Mouse (Mus musculus) stomach, postnatal 0 days (tissue): ENCODE results near the gene Vezf1.

Experiments used
- CTCF ChIP-seq: IDR thresholded peaks from 2 replicates; pipeline ENCODE4 v1.5.1; 2016; ENCODE audit warnings: antibody characterized with exemption, low read depth, mild to moderate bottlenecking, moderate library complexity
- EP300 ChIP-seq: optimal IDR thresholded peaks from 2 replicates; pipeline ENCODE3; 2016; ENCODE audit warnings: antibody characterized with exemption

GRCm38 (mm10) chr11:88113543-88114271 lies 45.6 kb downstream of the Vezf1 start:
- TF ChIP-seq CTCF: no peak
- no peak for TF ChIP-seq EP300
